Mouse (Mus musculus) intestine, postnatal 0 days (tissue): ENCODE results near the gene Cdiptos. TPM values are rescaled to one million over a fixed set of nuclear protein-coding genes. Genes with fewer than 3 reads are reported as not detected.

Source experiments
- ATAC-seq: fragments of 200-750 bp; cut with Nextera tagmentation; 2 replicates; pipeline ENCODE4 v1.8.0; 2017; ENCODE audit warnings: mild to moderate bottlenecking, moderate TSS enrichment, moderate library complexity
- H3K27ac ChIP-seq: fragments of 300-500 bp; sonication (generic); 2 replicates; pipeline ENCODE4 v1.5.1; 2014; ENCODE audit warnings: mild to moderate bottlenecking, low read depth, low read length, moderate library complexity
- H3K27me3 ChIP-seq: fragments of 300-500 bp; sonication (generic); replicated peaks from 2 replicates; pipeline ENCODE4 v1.6.1; 2014; ENCODE audit warnings: low read length, mixed read lengths; ENCODE audit not compliant: control insufficient read depth, insufficient read depth
- H3K36me3 ChIP-seq: fragments of 300-500 bp; sonication (generic); 2 replicates; pipeline ENCODE4 v1.6.1; 2014; ENCODE audit warnings: mild to moderate bottlenecking, moderate library complexity; ENCODE audit not compliant: control insufficient read depth, insufficient read depth
- H3K4me1 ChIP-seq: fragments of 300-500 bp; sonication (generic); replicated peaks from 2 replicates; pipeline ENCODE4 v1.6.1; 2014; ENCODE audit warnings: antibody characterized with exemption, low read length, mixed read lengths; ENCODE audit not compliant: control insufficient read depth, insufficient read depth
- H3K4me2 ChIP-seq: fragments of 300-500 bp; sonication (generic); replicated peaks from 2 replicates; pipeline ENCODE4 v1.6.1; 2014; ENCODE audit warnings: low read depth, mild to moderate bottlenecking, moderate library complexity
- H3K4me3 ChIP-seq: fragments of 300-500 bp; sonication (generic); 2 replicates; pipeline ENCODE4 v1.5.1; 2014; ENCODE audit warnings: low read depth, low read length
- H3K9ac ChIP-seq: fragments of 300-500 bp; sonication (generic); 2 replicates; pipeline ENCODE4 v1.6.1; 2014; ENCODE audit warnings: mild to moderate bottlenecking, low read depth, low read length
- H3K9me3 ChIP-seq: fragments of 300-500 bp; sonication (generic); 2 replicates; pipeline ENCODE4 v1.6.1; 2016; ENCODE audit warnings: mixed run types; ENCODE audit not compliant: control insufficient read depth
- CTCF ChIP-seq: sonication (generic); IDR thresholded peaks from 2 replicates; pipeline ENCODE4 v1.5.1; 2016; ENCODE audit warnings: low read depth, mild to moderate bottlenecking, control low read depth, antibody characterized with exemption, moderate library complexity
- WGBS: fragments of 180-500 bp; shearing (Covaris S2); extraction: QIAGEN DNeasy Blood & Tissue Kit; methylation state at CpG from one replicate; pipeline ENCODE4 v1.1.7; 2014; 5-methylcytosine and 5-hydroxymethylcytosine counted together
- polyA plus RNA-seq: library from polyadenylated mRNA; unstranded; fragments of >200 nt; fragmentation: Nextera tagmentation; extraction: Ambion mirVana; gene quantifications from 2 replicates; pipeline ENCODE4 v1.2.1, GENCODE M21; 2015

The Cdiptos gene
- polyA plus RNA-seq, 1 experiment from 2014 or later: 3.2 TPM

GRCm38 (mm10) chr7:126928384-126929037 lies 47.4 kb downstream of the Cdiptos start, which contains the start of gene Kctd13:
Gene Kctd13 (plus strand): TSS chr7:126928879.
- Histone ChIP-seq H3K36me3 (peaks cover 19% of the 10 kb centered on the region), H3K9ac (peak within 1 kb of the TSS; percentile 78), H3K4me1 (0 out of 2 replicates have a peak, but pooled peaks cover 4% of the 10 kb centered on the region), H3K27me3 (no peaks in the 10 kb centered on the region), H3K27ac (peak within 1 kb of the TSS; percentile 66), H3K4me3 (peak within 1 kb of the TSS; percentile 75), H3K4me2 (peak within 1 kb of the TSS; percentile 99), H3K9me3 (no peaks in the 10 kb centered on the region)
- ATAC-seq: peak; percentile 95
- WGBS: 2% methylated on average over 56 of the region's 56 CpGs
- no peak; the same call in 1 of the 2 replicates for TF ChIP-seq CTCF

- no peak overlapping the region for H3K27ac ChIP-seq
- H3K9me3 ChIP-seq: no peaks in the 10 kb centered on the region
- TF ChIP-seq CTCF: no peak
- ATAC-seq: no peak
- 29% methylated on average over 3 of the region's 3 CpGs for WGBS
- peaks cover 7% of the 10 kb centered on the region for H3K36me3 ChIP-seq
- no peak overlapping the region for H3K4me3 ChIP-seq
- no peaks in the 10 kb centered on the region for H3K27me3 ChIP-seq
- H3K4me2 ChIP-seq: no peak overlapping the region
- no peak overlapping the region for H3K9ac ChIP-seq
- 0 out of 2 replicates have a peak, but pooled peaks cover 4% of the 10 kb centered on the region for H3K4me1 ChIP-seq
Observed at GRCm38 (mm10) chr7:126926299-126926698, 49.6 kb downstream of the Cdiptos start.

- H3K36me3 ChIP-seq: no peaks in the 10 kb centered on the region
- H3K4me2 ChIP-seq: no peak overlapping the region
- no peaks in the 10 kb centered on the region for H3K9me3 ChIP-seq
- no peak for TF ChIP-seq CTCF
- no peaks in the 10 kb centered on the region for H3K27me3 ChIP-seq
- WGBS: 83% methylated on average over 5 of the region's 5 CpGs
- H3K4me3 ChIP-seq: no peak overlapping the region
- no peaks in the 10 kb centered on the region for H3K4me1 ChIP-seq
- H3K27ac ChIP-seq: no peak overlapping the region
- no peak for ATAC-seq
- no peak overlapping the region for H3K9ac ChIP-seq
Observed at GRCm38 (mm10) chr7:126923999-126924398, 51.9 kb downstream of the Cdiptos start.

GRCm38 (mm10) chr7:126922624-126923060 lies 53.3 kb downstream of the Cdiptos start, which contains the start of gene Tmem219:
Gene Tmem219 (minus strand): TSS chr7:126922917.
- H3K27ac ChIP-seq: peak within 1 kb of the TSS; percentile 83
- peak within 1 kb of the TSS; percentile 8 for H3K9ac ChIP-seq
- no peaks in the 10 kb centered on the region for H3K36me3 ChIP-seq
- 16% methylated on average over 5 of the region's 5 CpGs for WGBS
- H3K4me1 ChIP-seq: no peaks in the 10 kb centered on the region
- peak; percentile 61 for TF ChIP-seq CTCF
- peak within 1 kb of the TSS; percentile 57 for H3K4me2 ChIP-seq
- no peaks in the 10 kb centered on the region for H3K27me3 ChIP-seq
- H3K9me3 ChIP-seq: no peaks in the 10 kb centered on the region
- H3K4me3 ChIP-seq: peak within 1 kb of the TSS; percentile 20
- ATAC-seq: peak; percentile 94

Other genes starting within 250 kb of the Cdiptos start
- 131 and 142 TPM in 2 replicates for gene Mapk3, start 216.5 kb downstream of the Cdiptos start, polyA plus RNA-seq
- 13.9 and 14.6 TPM in 2 replicates for gene Gdpd3, start 209.8 kb downstream of the Cdiptos start, polyA plus RNA-seq
- gene Ypel3, start 199.1 kb downstream of the Cdiptos start, polyA plus RNA-seq: 63.1 and 64.6 TPM in 2 replicates
- 0.17 TPM in 2 replicates for gene Tbx6, start 194.6 kb downstream of the Cdiptos start, polyA plus RNA-seq
- 134 and 135 TPM in 2 replicates for gene Ppp4c, start 183.6 kb downstream of the Cdiptos start, polyA plus RNA-seq
- gene Fam57b, start 178.4 kb downstream of the Cdiptos start, polyA plus RNA-seq: 0.97 and 1.2 TPM in 2 replicates
- not detected in 2 replicates for gene 4930451I11Rik, start 144.5 kb downstream of the Cdiptos start, polyA plus RNA-seq
- 1.5 and 1.6 TPM in 2 replicates for gene Doc2a, start 128.7 kb downstream of the Cdiptos start, polyA plus RNA-seq
- 7.2 and 9.5 TPM in 2 replicates for gene Hirip3, start 114.1 kb downstream of the Cdiptos start, polyA plus RNA-seq
- 36.4 and 37.4 TPM in 2 replicates for gene Ino80e, start 113.7 kb downstream of the Cdiptos start, polyA plus RNA-seq
- gene Taok2, start 91.4 kb downstream of the Cdiptos start, polyA plus RNA-seq: 11.5 and 12.9 TPM in 2 replicates
- 71.1 and 73.5 TPM in 2 replicates for gene Tmem219, start 53.2 kb downstream of the Cdiptos start, polyA plus RNA-seq
- 11.4 and 11.9 TPM in 2 replicates for gene Kctd13, start 47.2 kb downstream of the Cdiptos start, polyA plus RNA-seq
- 0.16 and 0.21 TPM in 2 replicates for gene Asphd1, start 26.5 kb downstream of the Cdiptos start, polyA plus RNA-seq
- 1.3 and 1.9 TPM in 2 replicates for gene Sez6l2, start 25.5 kb downstream of the Cdiptos start, polyA plus RNA-seq
- 159 and 169 TPM in 2 replicates for gene Cdipt, start 184 bp downstream of the Cdiptos start, polyA plus RNA-seq
- 79.8 and 81.0 TPM in 2 replicates for gene Mvp, start 38.5 kb upstream of the Cdiptos start, polyA plus RNA-seq
- 0.68 TPM in 1 of 2 replicates, not detected in the other for gene Pagr1b, start 40.4 kb upstream of the Cdiptos start, polyA plus RNA-seq
- 26.4 and 37.5 TPM in 2 replicates for gene Pagr1a, start 41.3 kb upstream of the Cdiptos start, polyA plus RNA-seq
- 15.7 and 27.1 TPM in 2 replicates for gene Gm42742, start 45.0 kb upstream of the Cdiptos start, polyA plus RNA-seq
- 2.5 and 2.7 TPM in 2 replicates for gene Prrt2, start 45.1 kb upstream of the Cdiptos start, polyA plus RNA-seq
- 32.6 and 33.9 TPM in 2 replicates for gene Maz, start 50.9 kb upstream of the Cdiptos start, polyA plus RNA-seq
- gene Kif22, start 66.4 kb upstream of the Cdiptos start, polyA plus RNA-seq: 24.0 and 24.2 TPM in 2 replicates
- 175 and 225 TPM in 2 replicates for gene Zg16, start 111.2 kb upstream of the Cdiptos start, polyA plus RNA-seq
- 5.2 and 5.8 TPM in 2 replicates for gene AI467606, start 115.3 kb upstream of the Cdiptos start, polyA plus RNA-seq
- gene Qprt, start 146.1 kb upstream of the Cdiptos start, polyA plus RNA-seq: 1.8 and 2.0 TPM in 2 replicates
- 0.09 and 0.13 TPM in 2 replicates for gene Spn, start 161.7 kb upstream of the Cdiptos start, polyA plus RNA-seq
- 29.2 and 30.2 TPM in 2 replicates for gene Cd2bp2, start 220.0 kb upstream of the Cdiptos start, polyA plus RNA-seq
- gene Tbc1d10b, start 232.4 kb upstream of the Cdiptos start, polyA plus RNA-seq: 15.0 and 17.1 TPM in 2 replicates
- 10.7 and 12.3 TPM in 2 replicates for gene Mylpf, start 232.8 kb upstream of the Cdiptos start, polyA plus RNA-seq